Mouse (Mus musculus) limb, embryonic 11.5 days (tissue): ENCODE measurements around the gene Taok1. TPM values are rescaled to one million over a fixed set of nuclear protein-coding genes. Genes with fewer than 3 reads are reported as not detected.

Experiments
- ATAC-seq: fragments of 200-750 bp; cut with Nextera tagmentation; 2 replicates; pipeline ENCODE4 v1.8.0; 2017; ENCODE audit warnings: low read depth; ENCODE audit not compliant: insufficient number of reproducible peaks, low FRiP score, low TSS enrichment
- DNase-seq: peaks from one replicate; pipeline ENCODE4 v3.0.0-alpha.2; 2015; ENCODE audit warnings: low spot score
- H3K27ac ChIP-seq: fragments of 300-500 bp; sonication (generic); replicated peaks from 2 replicates; pipeline ENCODE4 v1.5.1; 2014; ENCODE audit warnings: low read depth, mild to moderate bottlenecking, low read length
- H3K27me3 ChIP-seq: fragments of 300-500 bp; sonication (generic); 2 replicates; pipeline ENCODE4 v1.6.1; 2014; ENCODE audit warnings: mild to moderate bottlenecking, low read length, mixed read lengths; ENCODE audit not compliant: control insufficient read depth, insufficient read depth
- H3K36me3 ChIP-seq: fragments of 300-500 bp; sonication (generic); 2 replicates; pipeline ENCODE4 v1.6.1; 2014; ENCODE audit warnings: mild to moderate bottlenecking, low read length, moderate library complexity, mixed read lengths; ENCODE audit not compliant: control insufficient read depth, insufficient read depth
- H3K4me1 ChIP-seq: fragments of 300-500 bp; sonication (generic); 2 replicates; pipeline ENCODE4 v1.6.1; 2014; ENCODE audit warnings: low read length, mixed read lengths; ENCODE audit not compliant: control insufficient read depth, insufficient read depth
- H3K4me2 ChIP-seq: fragments of 300-500 bp; sonication (generic); 2 replicates; pipeline ENCODE4 v1.6.1; 2014; ENCODE audit warnings: low read depth, mild to moderate bottlenecking, moderate library complexity; ENCODE audit not compliant: severe bottlenecking
- H3K4me3 ChIP-seq: fragments of 300-500 bp; sonication (generic); 2 replicates; pipeline ENCODE4 v1.5.1; 2014; ENCODE audit warnings: low read depth, low read length
- H3K9ac ChIP-seq: fragments of 300-500 bp; sonication (generic); 2 replicates; pipeline ENCODE4 v1.6.1; 2014; ENCODE audit warnings: mild to moderate bottlenecking, low read length
- H3K9me3 ChIP-seq: fragments of 300-500 bp; sonication (generic); 2 replicates; pipeline ENCODE4 v1.6.1; 2016; ENCODE audit warnings: low read length; ENCODE audit not compliant: control insufficient read depth
- WGBS: fragments of 180-500 bp; shearing (Covaris S2); extraction: QIAGEN DNeasy Blood & Tissue Kit; methylation state at CpG from one replicate; pipeline ENCODE4 v1.1.7; 2014; 5-methylcytosine and 5-hydroxymethylcytosine counted together
- polyA plus RNA-seq: library from polyadenylated mRNA; unstranded; fragments of >200 nt; fragmentation: Nextera tagmentation; extraction: Ambion mirVana; gene quantifications from 2 replicates; pipeline ENCODE4 v1.2.1, GENCODE M21; 2014

Gene Taok1
- polyA plus RNA-seq, 1 experiment from 2014 or later = 13.1 TPM

GRCm38 (mm10) chr11:77514832-77515636 is 92.6 kb downstream of the Taok1 start, which contains the start of gene Abhd15:
Gene Abhd15, plus strand, starts transcription at chr11:77515121.
- peaks cover 22% of the 10 kb centered on the region for H3K4me1 ChIP-seq
- H3K27me3 ChIP-seq = peaks cover 19% of the 10 kb centered on the region
- no peaks in the 10 kb centered on the region for H3K36me3 ChIP-seq
- ATAC-seq (0 out of 2 replicates have a peak, but pooled peaks have one; percentile 12), DNase-seq (peak; percentile 80)
- H3K27ac ChIP-seq = no peak within 1 kb of the TSS
- H3K9ac ChIP-seq = peak within 1 kb of the TSS; percentile 53; the same call in 1 of the 2 replicates
- WGBS = under 1% methylated on average over 69 of the region's 72 CpGs
- no peaks in the 10 kb centered on the region; the same call in 1 of the 2 replicates for H3K9me3 ChIP-seq
- peak within 1 kb of the TSS; percentile 45 for H3K4me3 ChIP-seq
- H3K4me2 ChIP-seq = peak within 1 kb of the TSS; percentile 92

DNA sequence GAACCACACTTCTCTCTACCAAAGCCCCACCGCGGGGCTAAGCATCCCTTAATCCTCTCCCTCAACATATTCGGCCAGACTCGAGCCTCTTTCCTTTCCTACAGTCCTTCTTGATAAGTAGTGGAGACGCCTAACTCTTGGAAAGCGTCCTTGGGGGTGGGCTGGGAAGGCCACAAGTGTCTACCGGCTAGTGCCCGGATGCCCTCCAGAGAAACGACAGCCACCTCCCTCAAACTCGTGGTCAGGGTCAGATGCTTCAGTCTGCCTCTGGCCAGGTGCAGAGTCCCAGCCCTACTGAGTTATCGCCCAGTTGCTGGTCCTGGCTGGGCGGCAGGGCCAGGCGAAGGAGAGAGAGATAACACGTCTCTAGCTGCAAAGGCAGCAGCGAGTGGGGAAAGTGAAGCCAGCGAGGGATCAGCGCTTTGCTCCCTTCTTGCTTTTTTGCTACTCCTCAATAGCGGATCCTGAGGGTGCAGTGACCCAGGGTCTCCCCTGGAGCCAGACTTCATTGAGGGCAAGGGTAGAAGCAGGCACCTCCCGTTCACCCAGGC is 93.3 kb downstream of the Taok1 start:
- H3K9me3 ChIP-seq = no peaks in the 10 kb centered on the region; the same call in 1 of the 2 replicates
- peak overlapping the region; percentile 45 for H3K4me3 ChIP-seq
- peak overlapping the region; percentile 92 for H3K4me2 ChIP-seq
- peaks cover 22% of the 10 kb centered on the region for H3K4me1 ChIP-seq
- no peak overlapping the region; the same call in 1 of the 2 replicates for H3K9ac ChIP-seq
- ATAC-seq = no peak
- H3K27me3 ChIP-seq = peaks cover 19% of the 10 kb centered on the region
- no peak for DNase-seq
- H3K36me3 ChIP-seq = no peaks in the 10 kb centered on the region
- no peak overlapping the region for H3K27ac ChIP-seq
- 4% methylated on average over 19 of the region's 19 CpGs for WGBS

- Histone ChIP-seq H3K4me3 (peak overlapping the region; percentile 40), H3K4me2 (peak overlapping the region; percentile 92), H3K4me1 (peaks cover 22% of the 10 kb centered on the region), H3K27me3 (peaks cover 19% of the 10 kb centered on the region), H3K27ac (no peak overlapping the region), H3K36me3 (no peaks in the 10 kb centered on the region), H3K9ac (0 out of 2 replicates have a peak overlapping the region, but pooled peaks have one; percentile 45), H3K9me3 (no peaks in the 10 kb centered on the region; the same call in 1 of the 2 replicates)
- 6% methylated on average over 10 of the region's 10 CpGs for WGBS
- ATAC-seq = no peak
- DNase-seq = no peak
These were observed 93.8 kb downstream of the Taok1 start for GRCm38 (mm10) chr11:77513811-77514170.

GRCm38 (mm10) chr11:77512891-77513810 is 94.5 kb downstream of the Taok1 start:
- Histone ChIP-seq H3K9ac (peak overlapping the region; percentile 55), H3K4me1 (peaks cover 28% of the 10 kb centered on the region), H3K27me3 (peaks cover 19% of the 10 kb centered on the region), H3K4me3 (peak overlapping the region; percentile 54), H3K9me3 (no peaks in the 10 kb centered on the region; the same call in 1 of the 2 replicates), H3K4me2 (peak overlapping the region; percentile 92), H3K36me3 (no peaks in the 10 kb centered on the region), H3K27ac (no peak overlapping the region)
- 0% methylated on average over 62 of the region's 84 CpGs for WGBS
- peak; percentile 93 for DNase-seq
- peak; percentile 58 for ATAC-seq

DNA sequence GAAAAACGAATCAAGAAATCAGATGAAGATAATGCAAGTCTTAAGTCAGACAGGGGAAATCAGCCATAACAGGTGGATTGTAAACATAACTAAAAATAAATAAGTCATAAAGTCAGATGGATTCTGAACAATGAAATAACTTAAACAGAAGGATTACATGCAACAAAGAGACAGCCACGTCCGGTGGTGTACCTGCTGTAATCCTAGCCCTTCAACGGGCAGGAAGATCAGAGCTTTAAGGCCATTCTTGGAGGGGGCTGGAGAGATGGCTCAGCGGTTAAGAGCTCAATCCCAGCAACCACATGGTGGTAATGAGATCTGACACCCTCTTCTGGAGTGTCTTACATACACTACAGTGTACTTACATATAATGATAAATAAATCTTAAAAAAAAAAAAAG is 96.3 kb downstream of the Taok1 start:
- ATAC-seq (no peak), DNase-seq (no peak)
- H3K4me2 ChIP-seq = no peak overlapping the region
- H3K27ac ChIP-seq = no peak overlapping the region
- H3K4me1 ChIP-seq = peaks cover 29% of the 10 kb centered on the region
- 84% methylated on average over 5 of the region's 5 CpGs for WGBS
- H3K9me3 ChIP-seq = no peaks in the 10 kb centered on the region; the same call in 1 of the 2 replicates
- no peak overlapping the region for H3K4me3 ChIP-seq
- H3K36me3 ChIP-seq = peaks cover 5% of the 10 kb centered on the region; the same call in 1 of the 2 replicates
- no peak overlapping the region for H3K9ac ChIP-seq
- H3K27me3 ChIP-seq = peaks cover 17% of the 10 kb centered on the region

DNA sequence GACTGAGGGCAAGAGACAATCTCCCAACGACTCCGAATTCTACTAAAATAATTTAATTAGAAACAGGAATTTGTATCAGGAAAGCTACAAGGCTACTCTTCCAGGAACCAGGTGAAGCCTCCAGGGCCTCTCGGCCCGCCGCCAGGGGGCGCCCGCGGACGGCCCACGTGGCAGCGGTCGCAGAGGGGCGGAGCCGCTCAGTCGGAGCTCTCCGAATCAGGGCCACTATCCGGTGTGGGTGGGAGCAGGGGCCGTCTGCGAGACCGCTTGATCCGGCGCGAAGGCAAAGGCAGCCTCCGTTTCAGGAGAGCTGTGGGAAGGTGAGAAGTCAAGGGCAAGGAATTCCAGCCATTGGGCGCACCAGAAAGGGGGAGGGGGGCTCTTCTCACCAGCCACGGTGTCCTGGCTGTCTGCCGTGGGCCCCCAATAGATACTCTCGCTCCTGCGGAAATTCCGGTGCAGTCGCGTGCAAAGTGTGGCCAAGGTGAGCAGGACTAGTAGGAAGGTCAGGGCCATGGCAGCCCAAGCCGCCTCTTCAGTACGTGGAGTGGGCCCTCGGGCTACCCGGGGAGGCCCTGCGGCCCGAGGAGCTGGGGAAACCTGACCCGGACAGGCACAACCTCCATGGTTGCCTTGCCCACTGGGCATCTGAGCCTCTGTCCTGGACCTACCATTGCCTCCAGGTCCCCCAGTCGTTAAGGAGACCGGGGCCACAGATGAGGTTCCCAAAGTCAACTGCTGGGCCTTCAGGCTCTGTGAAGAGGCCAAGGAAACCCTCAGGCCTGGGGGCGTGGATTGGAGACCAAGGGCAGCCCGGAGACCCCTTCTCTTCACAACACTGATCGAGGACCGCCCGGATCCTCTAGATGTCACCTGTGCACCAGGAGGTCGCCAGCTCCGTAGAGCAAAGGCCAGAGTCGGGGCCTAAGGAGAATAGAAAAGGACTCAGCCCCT is 99.3 kb downstream of the Taok1 start:
- no peaks in the 10 kb centered on the region for H3K27me3 ChIP-seq
- H3K4me2 ChIP-seq = peak overlapping the region; percentile 72
- peaks cover 11% of the 10 kb centered on the region for H3K4me1 ChIP-seq
- ATAC-seq (peak; percentile 29), DNase-seq (peak; percentile 90)
- 16% methylated on average over 49 of the region's 49 CpGs for WGBS
- H3K36me3 ChIP-seq = peaks cover 23% of the 10 kb centered on the region
- peak overlapping the region; percentile 53 for H3K9ac ChIP-seq
- H3K27ac ChIP-seq = no peak overlapping the region
- no peaks in the 10 kb centered on the region for H3K9me3 ChIP-seq
- peak overlapping the region; percentile 23; the same call in 1 of the 2 replicates for H3K4me3 ChIP-seq

DNA sequence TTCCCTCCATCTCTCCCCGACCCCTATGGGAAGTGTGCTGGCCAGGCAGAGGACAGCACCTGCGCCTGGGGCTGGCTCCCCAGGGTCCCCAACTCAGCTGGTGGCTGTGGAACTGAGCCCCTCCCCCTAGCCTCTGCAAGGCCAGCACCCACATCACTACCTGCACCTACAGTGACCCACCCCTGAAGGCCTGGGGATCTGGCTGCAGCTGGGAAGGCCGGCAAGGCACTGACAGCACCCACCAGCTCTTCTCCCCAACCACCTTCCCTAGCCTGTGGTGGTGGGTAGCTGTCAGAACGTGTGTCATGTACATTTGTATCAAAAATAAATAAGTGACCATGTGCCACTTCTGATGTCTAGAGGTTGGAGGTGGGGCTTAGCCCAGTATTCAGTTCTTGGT is 100.2 kb downstream of the Taok1 start:
- Histone ChIP-seq H3K9me3 (no peaks in the 10 kb centered on the region), H3K4me1 (peaks cover 10% of the 10 kb centered on the region), H3K27me3 (no peaks in the 10 kb centered on the region), H3K36me3 (peaks cover 23% of the 10 kb centered on the region), H3K4me3 (no peak overlapping the region), H3K27ac (no peak overlapping the region), H3K4me2 (no peak overlapping the region), H3K9ac (no peak overlapping the region)
- 70% methylated on average over 4 of the region's 4 CpGs for WGBS
- DNase-seq (no peak), ATAC-seq (no peak)
